Mouse (Mus musculus): Measurements from ENCODE around the gene Twsg1. TPM values are rescaled to one million over a fixed set of nuclear protein-coding genes. Genes with fewer than 3 reads are reported as not detected.

Twsg1 gene
- total and polyA plus RNA-seq, 2 experiments: 16.3 to 21.2 TPM

- 20% methylated on average over 6 of the region's 6 CpGs for WGBS
These were observed 20.1 kb downstream of the Twsg1 start for GRCm38 (mm10) chr17:65930960-65931359.

DNA sequence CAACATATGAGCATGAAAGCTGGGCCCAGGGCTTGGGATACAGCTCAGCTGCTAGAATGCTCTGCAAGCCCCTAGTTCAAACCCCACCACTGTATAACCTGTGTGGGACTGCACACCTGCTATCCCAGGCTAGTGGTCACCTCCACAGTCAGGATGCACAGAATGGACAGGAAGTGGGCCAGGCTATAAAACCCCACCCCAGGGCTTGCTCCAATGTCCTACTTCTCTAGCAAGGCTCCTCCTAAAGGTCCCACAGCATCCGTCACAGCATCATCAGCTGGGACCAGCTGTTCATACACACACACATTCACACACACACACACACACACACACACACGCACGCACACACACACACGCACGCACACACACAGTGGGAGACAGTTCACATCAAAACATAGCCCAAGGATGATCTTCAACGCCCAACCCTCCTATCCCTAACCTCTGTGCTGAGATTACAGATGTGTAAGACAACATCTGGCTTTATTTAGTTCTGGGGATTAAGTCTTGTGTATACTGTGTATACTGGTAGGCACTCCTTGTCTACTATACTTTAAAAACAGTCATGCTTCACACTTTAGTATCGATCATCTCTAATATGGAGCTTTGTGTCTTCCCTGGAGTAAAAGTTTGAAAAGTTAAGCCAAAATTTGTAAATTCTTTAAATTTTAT, 20.7 kb downstream of the Twsg1 start:
- no peak for TF ChIP-seq CTCF (IDR thresholded peaks at IDR 0.05; ENCODE audit: low read depth, low read length)
- no peak for TF ChIP-seq POLR2A (IDR thresholded peaks at IDR 0.05; ENCODE audit: extremely low read depth, insufficient read depth, low read length)

More at GRCm38 (mm10) chr17:65930960-65931359, 20.1 kb downstream of the Twsg1 start:
- DNase-seq (ENCODE audit: extremely low read depth, low read depth, low spot score): peak; percentile 95
- Histone ChIP-seq H3K4me3 (ENCODE audit: insufficient read depth, low read depth, low read length) (no peak overlapping the region), H3K27ac (replicated peaks; ENCODE audit: insufficient read depth, low read depth, low read length) (peak overlapping the region; percentile 19; the same call in 1 of the 2 replicates), H3K4me1 (ENCODE audit: control insufficient read depth, insufficient read depth, low read length) (peaks cover 7% of the 10 kb centered on the region), H3K9ac (ENCODE audit: low read depth, low read length) (no peak overlapping the region), H3K36me3 (ENCODE audit: control insufficient read depth, insufficient read depth, low read length) (peaks cover 2% of the 10 kb centered on the region; the same call in 1 of the 2 replicates), H3K79me2 (ENCODE audit: control insufficient read depth, insufficient read depth, low read length) (0 out of 2 replicates have a peak, but pooled peaks cover 3% of the 10 kb centered on the region), H3K27me3 (ENCODE audit: control insufficient read depth, insufficient read depth, low read length) (no peaks in the 10 kb centered on the region)
- TF ChIP-seq POLR2A (IDR thresholded peaks at IDR 0.05; ENCODE audit: extremely low read depth, insufficient read depth, low read length) (no peak), CTCF (IDR thresholded peaks at IDR 0.05; ENCODE audit: low read depth, low read length) (no peak)

DNA sequence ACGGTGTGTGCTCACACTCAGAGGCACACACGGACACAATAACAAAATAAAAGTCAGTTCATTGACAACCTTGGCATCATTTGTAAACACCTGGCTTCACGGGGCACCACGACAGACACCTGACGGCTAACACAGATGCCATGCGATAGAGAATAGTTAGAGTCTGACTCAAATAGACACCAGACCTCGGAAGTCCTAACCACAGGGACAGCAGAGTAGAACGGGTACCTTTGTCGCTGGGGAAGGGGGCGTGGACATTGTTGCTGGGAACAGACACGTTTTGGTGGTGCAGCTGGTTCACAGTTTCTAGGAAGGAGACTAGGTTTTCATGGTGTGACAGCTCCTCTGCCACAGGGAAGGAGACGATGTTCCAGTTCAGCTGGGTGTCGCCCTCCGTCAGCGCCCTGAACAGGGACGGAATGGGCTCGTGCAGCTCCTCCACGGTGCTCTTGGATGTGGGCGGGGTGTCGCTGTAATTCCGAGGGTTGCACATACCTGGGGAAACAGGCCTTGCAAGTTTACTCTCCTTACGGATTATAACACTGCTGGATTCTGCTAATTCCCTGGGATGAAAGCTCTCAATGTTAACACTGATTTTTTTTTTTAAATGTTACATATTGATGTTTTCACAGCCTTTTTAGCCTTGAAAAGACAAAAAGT, 21.6 kb downstream of the Twsg1 start:
- H3K4me3 ChIP-seq (ENCODE audit: insufficient read depth, low read depth, low read length): no peak overlapping the region

More for the DNA sequence above, 20.7 kb downstream of the Twsg1 start:
- Histone ChIP-seq H3K27ac (replicated peaks; ENCODE audit: insufficient read depth, low read depth, low read length) (no peak overlapping the region), H3K79me2 (ENCODE audit: control insufficient read depth, insufficient read depth, low read length) (0 out of 2 replicates have a peak, but pooled peaks cover 3% of the 10 kb centered on the region), H3K27me3 (ENCODE audit: control insufficient read depth, insufficient read depth, low read length) (no peaks in the 10 kb centered on the region), H3K4me3 (ENCODE audit: insufficient read depth, low read depth, low read length) (no peak overlapping the region), H3K9ac (ENCODE audit: low read depth, low read length) (no peak overlapping the region), H3K4me1 (ENCODE audit: control insufficient read depth, insufficient read depth, low read length) (peaks cover 7% of the 10 kb centered on the region), H3K36me3 (ENCODE audit: control insufficient read depth, insufficient read depth, low read length) (peaks cover 2% of the 10 kb centered on the region; the same call in 1 of the 2 replicates)
- WGBS: 89% methylated on average over 7 of the region's 7 CpGs
- DNase-seq (ENCODE audit: extremely low read depth, low read depth, low spot score): no peak

DNA sequence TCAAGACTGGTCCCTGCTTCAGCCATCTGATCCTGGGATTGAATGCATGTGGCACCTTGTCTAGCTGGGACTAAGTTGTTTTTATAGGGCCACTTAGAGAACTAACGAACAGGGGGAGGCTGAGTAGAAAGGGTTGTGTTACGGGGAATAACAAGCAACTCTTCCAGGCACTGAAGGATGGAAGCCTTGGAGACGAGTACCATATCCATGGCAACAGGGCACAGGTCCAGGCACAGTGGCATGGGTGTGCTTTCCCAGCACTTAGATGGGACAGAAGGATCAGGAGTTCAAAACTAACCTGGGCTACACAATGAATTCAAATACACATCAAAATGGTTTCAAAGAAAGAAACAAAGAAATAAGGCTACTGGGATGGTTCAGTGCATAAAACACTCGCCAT, 23.9 kb downstream of the Twsg1 start:
- no peak overlapping the region for H3K9ac ChIP-seq (ENCODE audit: low read depth, low read length)
- peaks cover 6% of the 10 kb centered on the region for H3K4me1 ChIP-seq (ENCODE audit: control insufficient read depth, insufficient read depth, low read length)
- H3K4me3 ChIP-seq (ENCODE audit: insufficient read depth, low read depth, low read length): no peak overlapping the region
- TF ChIP-seq CTCF (IDR thresholded peaks at IDR 0.05; ENCODE audit: low read depth, low read length) (no peak), POLR2A (IDR thresholded peaks at IDR 0.05; ENCODE audit: extremely low read depth, insufficient read depth, low read length) (no peak)
- 0 out of 2 replicates have a peak, but pooled peaks cover 3% of the 10 kb centered on the region for H3K79me2 ChIP-seq (ENCODE audit: control insufficient read depth, insufficient read depth, low read length)
- 96% methylated on average over 4 of the region's 4 CpGs for WGBS
- DNase-seq (ENCODE audit: extremely low read depth, low read depth, low spot score): no peak
- peaks cover 4% of the 10 kb centered on the region; the same call in 1 of the 2 replicates for H3K36me3 ChIP-seq (ENCODE audit: control insufficient read depth, insufficient read depth, low read length)
- no peaks in the 10 kb centered on the region for H3K27me3 ChIP-seq (ENCODE audit: control insufficient read depth, insufficient read depth, low read length)
- no peak overlapping the region for H3K27ac ChIP-seq (replicated peaks; ENCODE audit: insufficient read depth, low read depth, low read length)

More for the DNA sequence above, 21.6 kb downstream of the Twsg1 start:
- no peak overlapping the region for H3K9ac ChIP-seq (ENCODE audit: low read depth, low read length)
- H3K4me1 ChIP-seq (ENCODE audit: control insufficient read depth, insufficient read depth, low read length): peaks cover 7% of the 10 kb centered on the region
- no peak overlapping the region for H3K27ac ChIP-seq (replicated peaks; ENCODE audit: insufficient read depth, low read depth, low read length)
- peaks cover 2% of the 10 kb centered on the region; the same call in 1 of the 2 replicates for H3K36me3 ChIP-seq (ENCODE audit: control insufficient read depth, insufficient read depth, low read length)
- TF ChIP-seq CTCF (IDR thresholded peaks at IDR 0.05; ENCODE audit: low read depth, low read length) (no peak), POLR2A (IDR thresholded peaks at IDR 0.05; ENCODE audit: extremely low read depth, insufficient read depth, low read length) (no peak)
- 0 out of 2 replicates have a peak, but pooled peaks cover 3% of the 10 kb centered on the region for H3K79me2 ChIP-seq (ENCODE audit: control insufficient read depth, insufficient read depth, low read length)
- H3K27me3 ChIP-seq (ENCODE audit: control insufficient read depth, insufficient read depth, low read length): no peaks in the 10 kb centered on the region
- no peak for DNase-seq (ENCODE audit: extremely low read depth, low read depth, low spot score)
- 94% methylated on average over 22 of the region's 22 CpGs for WGBS

- Histone ChIP-seq H3K36me3 (ENCODE audit: control insufficient read depth, insufficient read depth, low read length) (peaks cover 4% of the 10 kb centered on the region; the same call in 1 of the 2 replicates), H3K9ac (ENCODE audit: low read depth, low read length) (no peak overlapping the region), H3K79me2 (ENCODE audit: control insufficient read depth, insufficient read depth, low read length) (no peaks in the 10 kb centered on the region), H3K4me3 (ENCODE audit: insufficient read depth, low read depth, low read length) (no peak overlapping the region), H3K4me1 (ENCODE audit: control insufficient read depth, insufficient read depth, low read length) (no peaks in the 10 kb centered on the region), H3K27me3 (ENCODE audit: control insufficient read depth, insufficient read depth, low read length) (no peaks in the 10 kb centered on the region), H3K27ac (replicated peaks; ENCODE audit: insufficient read depth, low read depth, low read length) (no peak overlapping the region)
- 74% methylated on average over 5 of the region's 5 CpGs for WGBS
- TF ChIP-seq CTCF (IDR thresholded peaks at IDR 0.05; ENCODE audit: low read depth, low read length): no peak
- TF ChIP-seq POLR2A (IDR thresholded peaks at IDR 0.05; ENCODE audit: extremely low read depth, insufficient read depth, low read length): no peak
- no peak for DNase-seq (ENCODE audit: extremely low read depth, low read depth, low spot score)
These were observed 26.8 kb downstream of the Twsg1 start for GRCm38 (mm10) chr17:65924218-65924617.

Data from liver, adult 2 months (tissue).